Mouse (Mus musculus) heart, embryonic 10.5 days (tissue): Measurements from ENCODE around the gene Ackr4. TPM values are rescaled to one million over a fixed set of nuclear protein-coding genes. Genes with fewer than 3 reads are reported as not detected.

Experiments used
- DNase-seq: peaks from one replicate; pipeline ENCODE4 v3.0.0-alpha.2; 2017; ENCODE audit warnings: low spot score
- H3K27ac ChIP-seq: fragments of 300-500 bp; sonication (generic); 2 replicates; pipeline ENCODE4 v1.5.1; 2016; ENCODE audit warnings: mild to moderate bottlenecking
- H3K27me3 ChIP-seq: fragments of 300-500 bp; sonication (generic); 2 replicates; pipeline ENCODE4 v1.6.1; 2016; ENCODE audit warnings: mild to moderate bottlenecking; ENCODE audit not compliant: poor library complexity, insufficient read depth, severe bottlenecking
- H3K36me3 ChIP-seq: fragments of 300-500 bp; sonication (generic); 2 replicates; pipeline ENCODE4 v1.6.1; 2016; ENCODE audit warnings: mild to moderate bottlenecking, moderate library complexity
- H3K4me1 ChIP-seq: fragments of 300-500 bp; sonication (generic); 2 replicates; pipeline ENCODE4 v1.6.1; 2016; ENCODE audit warnings: mild to moderate bottlenecking
- H3K4me3 ChIP-seq: fragments of 300-500 bp; sonication (generic); 2 replicates; pipeline ENCODE4 v1.5.1; 2016; ENCODE audit warnings: mild to moderate bottlenecking, moderate library complexity
- H3K9me3 ChIP-seq: fragments of 300-500 bp; sonication (generic); 2 replicates; pipeline ENCODE4 v1.6.1; 2016; ENCODE audit warnings: mild to moderate bottlenecking, moderate library complexity
- WGBS: fragments of 180-500 bp; shearing (Covaris S2); methylation state at CpG from one replicate; pipeline ENCODE4 v1.1.7; 2016; 5-methylcytosine and 5-hydroxymethylcytosine counted together
- polyA plus RNA-seq: library from polyadenylated mRNA; unstranded; fragments of >200 nt; fragmentation: Nextera tagmentation; extraction: Ambion mirVana; gene quantifications from 2 replicates; pipeline ENCODE4 v1.2.1, GENCODE M21; 2016

The Ackr4 gene
- polyA plus RNA-seq, 1 experiment from 2014 or later = 0.46 TPM

- Histone ChIP-seq H3K4me3 (no peak overlapping the region), H3K36me3 (no peaks in the 10 kb centered on the region; the same call in 1 of the 2 replicates), H3K27ac (no peak overlapping the region), H3K27me3 (no peaks in the 10 kb centered on the region), H3K9me3 (no peaks in the 10 kb centered on the region), H3K4me1 (peaks cover 8% of the 10 kb centered on the region; the same call in 1 of the 2 replicates)
- no peak for DNase-seq
- WGBS = 34% methylated on average over 6 of the region's 6 CpGs
Measured at GRCm38 (mm10) chr9:104102301-104102700, 24.4 kb downstream of the Ackr4 start.

GRCm38 (mm10) chr9:104101458-104101857, 25.3 kb downstream of the Ackr4 start:
- Histone ChIP-seq H3K4me1 (peaks cover 8% of the 10 kb centered on the region; the same call in 1 of the 2 replicates), H3K27ac (no peak overlapping the region), H3K36me3 (no peaks in the 10 kb centered on the region; the same call in 1 of the 2 replicates), H3K27me3 (no peaks in the 10 kb centered on the region), H3K4me3 (no peak overlapping the region), H3K9me3 (no peaks in the 10 kb centered on the region)
- DNase-seq = no peak
- WGBS = 33% methylated on average over 3 of the region's 3 CpGs

DNA sequence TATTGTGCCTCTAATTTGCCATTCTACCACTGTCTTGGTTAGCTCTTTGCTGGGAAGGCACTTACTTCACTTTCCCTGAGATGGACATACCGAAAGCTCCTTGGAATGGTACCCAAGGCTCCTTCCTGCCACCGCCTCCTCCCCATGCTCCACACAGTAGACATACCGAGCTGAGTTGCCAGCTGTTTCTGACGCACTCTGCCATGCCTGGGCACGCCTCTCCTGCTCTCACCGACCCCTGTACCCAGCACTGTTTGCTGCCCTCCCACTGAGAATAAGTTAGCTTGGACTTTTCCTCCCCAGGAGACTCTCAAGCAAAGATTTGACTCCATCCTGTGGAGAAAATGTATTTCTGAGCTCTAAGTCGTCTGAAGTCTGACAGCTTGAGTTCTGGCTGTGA, 25.9 kb downstream of the Ackr4 start:
- Histone ChIP-seq H3K4me3 (no peak overlapping the region), H3K36me3 (no peaks in the 10 kb centered on the region; the same call in 1 of the 2 replicates), H3K27ac (no peak overlapping the region), H3K9me3 (no peaks in the 10 kb centered on the region), H3K27me3 (no peaks in the 10 kb centered on the region), H3K4me1 (peaks cover 8% of the 10 kb centered on the region; the same call in 1 of the 2 replicates)
- 54% methylated on average over 7 of the region's 7 CpGs for WGBS
- DNase-seq = no peak

GRCm38 (mm10) chr9:104099060-104099459, 27.7 kb downstream of the Ackr4 start:
- no peak for DNase-seq
- 87% methylated on average over 11 of the region's 11 CpGs for WGBS
- Histone ChIP-seq H3K36me3 (no peaks in the 10 kb centered on the region; the same call in 1 of the 2 replicates), H3K4me3 (no peak overlapping the region), H3K9me3 (no peaks in the 10 kb centered on the region), H3K27ac (no peak overlapping the region), H3K27me3 (no peaks in the 10 kb centered on the region), H3K4me1 (peaks cover 8% of the 10 kb centered on the region; the same call in 1 of the 2 replicates)

GRCm38 (mm10) chr9:104098256-104098655, 28.5 kb downstream of the Ackr4 start:
- Histone ChIP-seq H3K27me3 (no peaks in the 10 kb centered on the region), H3K4me1 (peaks cover 8% of the 10 kb centered on the region; the same call in 1 of the 2 replicates), H3K4me3 (no peak overlapping the region), H3K27ac (no peak overlapping the region), H3K36me3 (no peaks in the 10 kb centered on the region; the same call in 1 of the 2 replicates), H3K9me3 (no peaks in the 10 kb centered on the region)
- 67% methylated on average over 5 of the region's 5 CpGs for WGBS
- no peak for DNase-seq

GRCm38 (mm10) chr9:104092945-104093344, 33.8 kb downstream of the Ackr4 start:
- Histone ChIP-seq H3K36me3 (no peaks in the 10 kb centered on the region), H3K27me3 (no peaks in the 10 kb centered on the region), H3K27ac (no peak overlapping the region), H3K9me3 (no peaks in the 10 kb centered on the region), H3K4me1 (no peaks in the 10 kb centered on the region), H3K4me3 (no peak overlapping the region)
- 96% methylated on average over 5 of the region's 5 CpGs for WGBS
- no peak for DNase-seq

DNA sequence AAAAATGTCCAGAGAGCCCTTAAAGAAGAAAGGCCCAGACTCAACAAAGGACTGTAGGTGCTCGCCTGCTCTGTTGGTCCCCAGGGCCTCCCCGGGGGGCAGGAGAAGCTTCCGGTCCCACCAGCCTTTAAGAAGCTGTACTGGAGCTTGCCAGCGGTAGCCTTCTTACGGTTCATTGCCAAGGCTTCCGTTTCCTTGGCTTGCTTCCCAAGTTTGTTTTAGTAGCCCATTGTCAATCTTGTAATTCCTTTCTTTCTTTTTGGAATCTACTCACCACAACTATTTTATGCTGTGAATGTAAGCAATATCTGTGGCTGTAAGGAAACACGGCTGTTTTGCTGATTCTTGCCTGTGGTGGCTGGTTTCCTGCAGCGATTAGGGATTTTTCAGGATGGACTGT, 38.2 kb downstream of the Ackr4 start:
- Histone ChIP-seq H3K27ac (0 out of 2 replicates have a peak overlapping the region, but pooled peaks have one; percentile 4), H3K9me3 (no peaks in the 10 kb centered on the region), H3K27me3 (no peaks in the 10 kb centered on the region), H3K4me1 (no peaks in the 10 kb centered on the region), H3K36me3 (0 out of 2 replicates have a peak, but pooled peaks cover 3% of the 10 kb centered on the region), H3K4me3 (no peak overlapping the region)
- DNase-seq = no peak
- 75% methylated on average over 8 of the region's 8 CpGs for WGBS

DNA sequence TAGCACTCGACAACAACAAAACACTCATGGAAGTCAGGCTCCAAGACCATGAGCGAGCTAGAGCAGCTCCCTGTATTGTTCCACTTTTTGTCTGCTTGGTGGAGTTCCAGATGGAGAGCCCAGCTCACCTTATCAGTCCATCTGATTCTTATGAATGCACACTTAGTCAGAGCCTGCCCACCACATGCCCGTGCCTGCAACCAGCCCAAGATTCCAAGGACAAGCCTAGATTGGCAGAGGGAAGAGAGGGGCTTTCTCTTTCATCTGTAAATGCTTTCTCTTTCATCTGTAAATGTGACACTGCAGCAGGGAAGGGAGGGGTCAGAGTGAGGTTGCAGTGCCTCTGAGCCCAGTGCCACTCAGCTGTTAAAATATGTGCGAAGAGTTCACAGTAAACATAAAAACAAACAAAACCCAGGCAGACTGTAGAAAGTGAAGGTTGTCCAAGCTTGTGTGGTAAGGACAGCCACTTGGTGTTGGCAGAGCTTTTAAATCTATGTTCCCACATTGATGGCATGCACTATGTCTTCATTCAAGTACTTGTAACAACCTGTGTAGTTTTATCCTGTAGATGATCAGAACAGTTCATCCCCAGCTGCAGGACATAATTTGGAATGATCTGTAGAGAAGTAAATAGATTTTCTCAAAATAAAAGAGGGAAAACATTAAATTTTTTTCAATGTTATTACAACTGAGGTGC, 40.9 kb downstream of the Ackr4 start:
- Histone ChIP-seq H3K9me3 (no peaks in the 10 kb centered on the region), H3K4me3 (no peak overlapping the region), H3K36me3 (0 out of 2 replicates have a peak, but pooled peaks cover 3% of the 10 kb centered on the region), H3K27ac (no peak overlapping the region), H3K4me1 (no peaks in the 10 kb centered on the region), H3K27me3 (no peaks in the 10 kb centered on the region)
- peak; percentile 39 for DNase-seq
- 64% methylated on average over 4 of the region's 4 CpGs for WGBS

DNA sequence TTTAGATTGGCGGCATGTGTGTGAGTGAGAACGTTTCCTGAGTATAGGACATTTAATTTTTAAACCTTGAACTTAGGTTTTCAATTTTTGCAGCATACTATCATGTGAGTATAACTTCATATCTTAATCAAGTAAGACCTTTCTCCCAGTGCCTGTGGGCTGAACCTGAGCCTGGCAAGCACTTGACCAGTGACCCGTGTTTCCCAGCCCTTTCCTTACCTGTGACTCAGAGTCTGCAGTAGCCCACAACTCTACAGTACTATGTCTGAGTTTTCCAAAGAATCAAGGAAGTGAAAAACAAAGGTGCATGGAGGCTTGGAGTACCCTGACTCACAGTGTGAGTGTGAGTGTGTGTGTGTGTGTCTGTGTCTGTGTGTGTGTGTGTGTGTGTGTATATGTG, 46.7 kb downstream of the Ackr4 start:
- Histone ChIP-seq H3K27me3 (no peaks in the 10 kb centered on the region), H3K4me3 (no peak overlapping the region), H3K9me3 (no peaks in the 10 kb centered on the region), H3K27ac (no peak overlapping the region), H3K36me3 (0 out of 2 replicates have a peak, but pooled peaks cover 6% of the 10 kb centered on the region), H3K4me1 (no peaks in the 10 kb centered on the region)
- 74% methylated on average over 3 of the region's 3 CpGs for WGBS
- DNase-seq = no peak

DNA sequence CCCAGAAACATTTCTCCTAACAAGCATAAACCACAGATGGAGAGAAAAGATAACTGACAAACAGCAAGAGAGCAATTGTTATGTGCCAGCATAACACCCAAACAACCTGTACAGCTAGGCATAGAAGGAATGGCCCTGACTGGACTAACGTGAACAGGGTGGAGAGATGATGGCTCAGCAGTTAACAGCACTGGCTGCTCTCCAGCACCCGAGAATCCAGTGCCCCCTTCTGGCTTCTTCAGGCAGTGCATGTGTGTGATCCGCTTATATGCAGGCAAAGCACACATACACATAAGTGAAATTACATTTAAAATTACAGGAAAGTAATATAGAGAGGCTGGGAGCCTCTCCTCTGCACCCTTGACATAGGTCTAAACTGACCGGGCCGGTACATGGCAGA, 47.4 kb downstream of the Ackr4 start:
- no peaks in the 10 kb centered on the region for H3K4me1 ChIP-seq
- no peak overlapping the region for H3K4me3 ChIP-seq
- H3K36me3 ChIP-seq = peaks cover 8% of the 10 kb centered on the region; the same call in 1 of the 2 replicates
- no peak overlapping the region for H3K27ac ChIP-seq
- no peak for DNase-seq
- H3K27me3 ChIP-seq = no peaks in the 10 kb centered on the region
- WGBS = 51% methylated on average over 5 of the region's 5 CpGs
- no peaks in the 10 kb centered on the region for H3K9me3 ChIP-seq

GRCm38 (mm10) chr9:104078780-104079179, 48.0 kb downstream of the Ackr4 start:
- WGBS = 100% methylated on average over 1 of the region's 1 CpGs
- no peak overlapping the region for H3K27ac ChIP-seq
- H3K36me3 ChIP-seq = peaks cover 5% of the 10 kb centered on the region; the same call in 1 of the 2 replicates
- no peaks in the 10 kb centered on the region for H3K27me3 ChIP-seq
- DNase-seq = peak; percentile 55
- no peaks in the 10 kb centered on the region for H3K9me3 ChIP-seq
- H3K4me1 ChIP-seq = no peaks in the 10 kb centered on the region
- no peak overlapping the region for H3K4me3 ChIP-seq

GRCm38 (mm10) chr9:104075808-104076207, 50.9 kb downstream of the Ackr4 start:
- WGBS = 63% methylated on average over 2 of the region's 2 CpGs
- Histone ChIP-seq H3K4me1 (no peaks in the 10 kb centered on the region), H3K4me3 (no peak overlapping the region), H3K27ac (no peak overlapping the region), H3K27me3 (no peaks in the 10 kb centered on the region), H3K36me3 (peaks cover 5% of the 10 kb centered on the region; the same call in 1 of the 2 replicates), H3K9me3 (no peaks in the 10 kb centered on the region)
- no peak for DNase-seq

DNA sequence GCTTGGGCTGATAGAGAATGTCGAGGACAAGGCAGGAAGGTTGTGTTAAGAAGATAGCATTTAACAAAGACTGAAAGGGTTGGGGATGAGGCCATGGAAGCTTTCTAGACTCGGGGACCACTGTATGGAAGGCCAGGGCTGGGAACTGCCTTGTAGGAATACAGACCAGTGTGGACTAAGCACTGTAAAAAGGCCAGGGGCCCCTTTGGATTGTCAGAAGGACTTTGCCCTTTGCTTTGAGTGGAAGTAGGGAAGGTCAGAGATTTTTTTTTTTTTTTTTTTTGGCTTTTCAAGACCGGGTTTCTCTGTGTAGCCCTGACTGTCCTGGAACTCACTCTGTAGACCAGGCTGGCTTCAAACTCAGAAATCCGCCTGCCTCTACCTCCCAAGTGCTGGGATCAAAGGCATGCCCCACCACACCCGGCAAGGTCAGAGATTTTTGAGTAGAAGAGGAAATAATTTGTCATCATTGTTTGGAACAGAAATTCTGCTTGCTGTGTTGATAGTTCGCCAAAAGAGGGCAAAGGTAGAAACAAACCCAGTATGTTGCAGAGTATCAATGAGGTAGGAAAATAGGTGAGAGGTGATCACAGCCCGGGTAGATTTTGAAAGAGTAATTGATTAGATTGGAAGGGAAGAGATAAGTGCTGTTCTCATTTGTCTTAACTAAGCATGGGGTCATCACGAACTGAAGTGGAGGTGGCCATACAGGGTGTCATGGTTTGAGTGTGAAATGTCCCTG, 55.7 kb downstream of the Ackr4 start:
- DNase-seq = no peak

More for the DNA sequence above, 55.7 kb downstream of the Ackr4 start:
- WGBS = 71% methylated on average over 8 of the region's 8 CpGs
- H3K36me3 ChIP-seq = peaks cover 3% of the 10 kb centered on the region; the same call in 1 of the 2 replicates
- no peaks in the 10 kb centered on the region for H3K9me3 ChIP-seq
- H3K4me3 ChIP-seq = no peak overlapping the region
- H3K27me3 ChIP-seq = no peaks in the 10 kb centered on the region
- H3K27ac ChIP-seq = no peak overlapping the region
- H3K4me1 ChIP-seq = no peaks in the 10 kb centered on the region
